Mouse (Mus musculus): ENCODE results near the gene 4833439L19Rik. TPM values are rescaled to one million over a fixed set of nuclear protein-coding genes. Genes with fewer than 3 reads are reported as not detected.

4833439L19Rik gene
- total RNA-seq, 2 experiments from 2014 or later = 23.8 to 37.3 TPM

DNA sequence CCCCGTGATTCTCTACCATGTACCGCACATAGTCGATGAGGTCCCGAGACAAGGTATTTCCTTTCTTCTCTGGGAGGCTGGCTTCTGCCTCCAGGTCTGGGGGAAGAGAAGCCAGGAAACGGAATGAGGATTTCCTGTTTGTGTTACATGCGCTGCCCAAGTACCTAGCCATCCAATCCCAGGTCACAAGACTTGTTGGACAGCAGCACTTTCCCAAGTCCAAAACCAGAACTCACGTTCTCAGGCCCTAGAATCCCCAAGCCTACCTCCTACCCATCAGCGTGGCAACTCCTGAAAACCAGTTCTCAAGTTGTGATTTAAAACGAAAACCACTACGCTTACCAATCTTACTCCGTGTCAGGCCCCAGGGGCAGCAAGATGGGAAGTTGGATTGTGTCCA lies 20.6 kb upstream of the 4833439L19Rik start:
- no peak for ATAC-seq (replicated peaks; ENCODE audit: low FRiP score, poor library complexity, severe bottlenecking)

- ATAC-seq (replicated peaks; ENCODE audit: low FRiP score, poor library complexity, severe bottlenecking) = no peak
Measured at GRCm38 (mm10) chr13:54582860-54583259, 17.6 kb upstream of the 4833439L19Rik start.

DNA sequence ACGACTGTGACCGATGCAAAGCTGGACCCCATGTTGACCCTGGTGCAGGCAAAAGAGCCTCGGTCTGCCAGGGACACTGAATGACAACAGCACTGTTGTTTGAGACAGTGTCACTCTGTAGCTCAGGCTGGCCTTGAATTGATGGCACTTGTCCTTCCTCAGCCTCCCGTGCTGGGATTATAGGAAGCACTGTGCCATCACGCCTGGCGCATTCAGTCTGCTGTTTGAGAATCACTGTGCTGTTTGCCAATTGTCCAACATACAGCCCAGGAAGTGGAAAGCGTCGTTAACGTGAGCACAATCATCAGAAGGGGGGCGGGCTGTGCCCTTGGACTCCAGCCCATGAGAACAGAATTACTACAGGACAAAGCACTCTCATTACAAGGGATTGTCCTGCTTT lies 16.9 kb upstream of the 4833439L19Rik start:
- no peak for ATAC-seq (replicated peaks; ENCODE audit: low FRiP score, poor library complexity, severe bottlenecking)

DNA sequence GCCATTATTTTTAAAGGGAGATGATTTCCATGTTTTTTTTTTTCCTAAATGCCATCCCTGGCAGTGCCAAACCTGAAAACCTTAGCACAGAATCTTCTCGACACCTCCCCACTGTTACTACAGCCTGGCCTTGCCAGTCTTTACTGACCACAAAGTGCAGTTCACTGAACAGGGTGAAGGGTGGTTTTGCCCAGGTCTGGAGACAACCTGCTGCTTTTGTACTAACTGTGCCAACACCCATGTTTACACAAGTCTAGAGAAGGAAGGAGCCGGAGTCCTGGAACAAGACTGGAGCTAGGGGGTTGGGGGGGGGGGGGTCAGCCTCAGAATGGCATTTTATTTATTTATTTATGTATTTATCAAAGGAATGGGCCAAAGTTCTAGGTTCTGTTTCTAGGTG lies 16.1 kb upstream of the 4833439L19Rik start:
- no peak for ATAC-seq (replicated peaks; ENCODE audit: low FRiP score, poor library complexity, severe bottlenecking)

GRCm38 (mm10) chr13:54577652-54578507 lies 12.6 kb upstream of the 4833439L19Rik start:
- no peak for ATAC-seq (replicated peaks; ENCODE audit: low FRiP score, poor library complexity, severe bottlenecking)

DNA sequence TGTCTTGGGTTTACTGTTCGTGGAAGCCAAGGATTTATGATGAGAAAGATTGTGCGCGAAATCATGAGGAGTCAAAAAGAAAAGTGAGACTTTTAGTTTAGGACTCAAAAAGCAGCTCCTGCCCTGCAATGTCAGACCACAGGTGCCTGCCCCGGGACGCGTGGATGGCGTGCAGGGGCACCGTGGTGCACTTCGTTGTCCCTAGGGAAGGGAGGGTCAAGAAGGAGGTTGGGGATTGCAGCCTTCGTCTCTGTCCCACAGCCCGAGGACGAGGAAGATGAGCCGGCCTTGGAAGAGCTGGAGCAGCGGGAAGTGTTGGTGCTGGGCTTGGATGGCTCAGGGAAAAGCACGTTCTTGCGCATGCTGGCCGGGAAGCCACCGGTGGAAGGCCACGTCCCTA lies 10.3 kb upstream of the 4833439L19Rik start:
- no peak for ATAC-seq (replicated peaks; ENCODE audit: low FRiP score, poor library complexity, severe bottlenecking)

GRCm38 (mm10) chr13:54574854-54575481 lies 9.7 kb upstream of the 4833439L19Rik start, which contains the start of gene Arl10:
Gene Arl10, plus strand, starts transcription at chr13:54575015.
- ATAC-seq (replicated peaks; ENCODE audit: low FRiP score, poor library complexity, severe bottlenecking) = peak; percentile 31; the same call in 1 of the 2 replicates

DNA sequence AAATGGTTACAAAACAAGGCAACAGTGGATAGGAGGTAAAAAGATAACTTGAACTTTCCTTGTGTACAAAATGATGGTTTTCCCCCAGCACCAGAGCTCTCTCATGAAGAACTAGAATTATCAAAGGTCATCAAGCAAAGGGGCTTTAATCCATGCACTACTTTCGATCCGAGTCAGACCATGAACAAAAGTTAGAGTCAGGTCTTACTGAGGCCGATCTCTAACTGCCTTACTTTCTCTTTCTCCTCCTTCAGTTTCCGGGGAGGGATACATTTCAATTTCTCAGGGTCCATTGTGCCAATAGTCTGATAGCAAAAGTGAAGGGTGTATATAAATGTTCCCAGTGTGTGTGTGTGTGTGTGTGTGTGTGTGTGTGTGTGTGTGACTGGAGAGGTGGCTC lies 7.4 kb upstream of the 4833439L19Rik start:
- no peak for ATAC-seq (replicated peaks; ENCODE audit: low FRiP score, poor library complexity, severe bottlenecking)

DNA sequence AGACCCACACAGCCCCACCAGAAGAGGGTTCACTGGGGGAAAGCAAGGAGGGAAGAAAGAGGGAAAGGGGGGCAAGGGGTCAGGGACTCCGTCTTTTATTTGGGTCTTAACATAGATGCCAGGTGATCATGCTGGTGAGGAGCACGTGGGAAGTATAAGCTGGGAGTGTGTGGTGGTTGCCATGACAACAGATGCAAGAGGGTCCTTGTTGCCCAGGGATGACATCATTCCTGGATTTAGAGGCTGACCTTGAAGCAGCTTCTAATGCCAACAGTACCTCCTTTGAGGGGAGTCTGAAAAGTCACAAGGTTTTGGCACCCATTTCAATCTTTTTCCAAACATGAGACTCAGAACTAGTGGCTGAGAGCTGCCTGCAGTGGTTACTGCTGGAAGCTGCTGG lies 6.4 kb upstream of the 4833439L19Rik start:
- no peak for ATAC-seq (replicated peaks; ENCODE audit: low FRiP score, poor library complexity, severe bottlenecking)

DNA sequence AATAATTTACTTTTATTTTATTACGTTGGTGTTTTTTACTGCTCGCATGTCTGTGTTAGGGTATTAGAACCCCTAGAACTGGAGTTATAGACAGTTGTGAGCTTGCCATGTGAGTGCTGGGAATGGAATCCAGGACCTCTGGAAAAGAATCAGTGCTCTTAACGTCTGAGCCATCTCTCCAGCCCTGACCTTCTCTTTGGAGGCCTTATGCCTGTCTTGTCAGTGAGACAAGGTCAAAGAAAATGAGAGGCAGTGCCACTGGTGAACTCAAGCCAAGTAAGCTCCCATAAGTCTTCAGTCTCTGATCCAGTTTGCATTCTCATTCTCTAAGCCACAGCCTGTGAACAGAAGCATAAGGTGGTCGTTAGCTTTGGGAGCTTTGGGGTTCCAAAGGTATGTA lies 5.5 kb upstream of the 4833439L19Rik start:
- ATAC-seq (replicated peaks; ENCODE audit: low FRiP score, poor library complexity, severe bottlenecking) = no peak

- ATAC-seq (replicated peaks; ENCODE audit: low FRiP score, poor library complexity, severe bottlenecking) = no peak
Measured at GRCm38 (mm10) chr13:54569282-54569681, 4.0 kb upstream of the 4833439L19Rik start.

DNA sequence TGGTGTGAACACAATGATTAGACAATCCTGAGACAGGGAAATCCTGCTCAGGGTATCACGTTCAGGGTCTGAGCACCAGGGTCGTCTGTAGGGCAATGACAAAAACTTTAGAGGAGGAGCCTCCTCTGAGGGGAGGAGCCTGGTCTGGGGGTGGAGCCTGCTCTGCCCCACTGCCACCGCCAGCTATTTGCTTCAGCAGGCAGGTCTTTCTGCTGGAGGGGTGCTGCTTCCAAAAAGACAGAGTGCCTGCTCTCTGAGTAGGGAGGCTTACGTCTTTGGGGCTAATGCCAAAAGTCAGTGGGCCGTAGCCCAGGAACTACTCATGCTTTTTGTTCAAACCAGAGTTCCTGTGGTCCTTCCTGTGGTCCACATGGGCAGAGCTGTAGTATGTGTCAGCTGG lies 3.1 kb upstream of the 4833439L19Rik start:
- ATAC-seq (replicated peaks; ENCODE audit: low FRiP score, poor library complexity, severe bottlenecking) = no peak

DNA sequence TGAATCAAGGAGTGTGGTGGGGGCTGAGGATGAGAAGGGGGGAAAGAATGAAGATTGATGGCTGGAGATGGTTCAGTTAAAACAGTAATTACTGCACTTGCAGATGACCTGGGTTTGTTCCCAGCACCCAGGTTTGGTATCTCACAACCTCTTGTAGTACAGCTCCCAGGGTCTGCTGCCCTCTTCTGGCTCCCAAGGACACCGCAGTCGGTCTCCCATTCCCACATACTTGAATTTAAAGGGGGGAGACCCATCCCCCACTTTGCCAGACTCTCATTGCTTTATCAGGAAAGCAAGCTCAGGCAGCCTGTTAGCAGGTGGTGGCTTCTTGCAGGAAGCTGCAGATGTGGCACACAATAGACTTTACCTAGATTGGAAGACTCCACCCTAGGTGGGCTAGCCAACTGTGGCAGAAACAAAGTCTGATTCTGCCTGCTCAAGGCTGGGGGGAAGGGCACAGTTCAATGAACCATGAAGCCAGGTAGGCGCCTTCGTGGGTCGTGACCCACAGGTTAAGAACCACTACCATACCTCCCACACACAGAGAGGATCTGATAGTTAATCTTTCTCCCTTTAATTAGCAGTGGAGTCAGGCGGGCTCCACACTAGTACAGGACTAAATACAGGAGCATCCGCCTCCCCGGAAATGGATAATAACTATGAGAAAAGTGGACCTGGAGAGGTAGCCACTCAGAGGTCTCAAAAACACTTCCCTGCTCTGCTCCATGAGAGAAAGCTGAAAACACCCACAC lies 535 bp upstream of the 4833439L19Rik start:
- ATAC-seq (replicated peaks; ENCODE audit: low FRiP score, poor library complexity, severe bottlenecking) = peak; percentile 75

GRCm38 (mm10) chr13:54564232-54565200 lies 719 bp downstream of the 4833439L19Rik start:
- ATAC-seq (replicated peaks; ENCODE audit: low FRiP score, poor library complexity, severe bottlenecking) = no peak

DNA sequence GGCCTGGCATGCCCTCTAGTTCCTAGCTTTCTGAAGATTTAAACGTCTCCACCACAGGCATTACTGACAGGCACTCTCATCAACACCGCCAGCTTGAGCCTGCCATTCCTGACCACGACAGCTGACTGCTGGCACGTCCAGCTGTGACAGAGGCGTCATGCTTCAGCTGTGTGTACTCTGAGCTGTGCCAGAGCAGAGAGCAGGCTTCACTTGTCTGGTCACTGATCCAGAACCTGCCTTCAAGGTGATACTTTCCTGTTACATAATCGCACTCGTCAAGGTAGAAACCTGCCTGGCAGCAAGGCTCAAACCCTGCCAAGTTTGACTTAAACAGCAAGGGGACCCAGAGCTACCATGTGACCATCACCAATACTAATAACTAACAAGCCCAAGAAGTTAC lies 2.7 kb downstream of the 4833439L19Rik start:
- ATAC-seq (replicated peaks; ENCODE audit: low FRiP score, poor library complexity, severe bottlenecking) = no peak

GRCm38 (mm10) chr13:54560608-54561007 lies 4.6 kb downstream of the 4833439L19Rik start:
- no peak for ATAC-seq (replicated peaks; ENCODE audit: low FRiP score, poor library complexity, severe bottlenecking)

GRCm38 (mm10) chr13:54559656-54560055 lies 5.6 kb downstream of the 4833439L19Rik start:
- no peak for ATAC-seq (replicated peaks; ENCODE audit: low FRiP score, poor library complexity, severe bottlenecking)

DNA sequence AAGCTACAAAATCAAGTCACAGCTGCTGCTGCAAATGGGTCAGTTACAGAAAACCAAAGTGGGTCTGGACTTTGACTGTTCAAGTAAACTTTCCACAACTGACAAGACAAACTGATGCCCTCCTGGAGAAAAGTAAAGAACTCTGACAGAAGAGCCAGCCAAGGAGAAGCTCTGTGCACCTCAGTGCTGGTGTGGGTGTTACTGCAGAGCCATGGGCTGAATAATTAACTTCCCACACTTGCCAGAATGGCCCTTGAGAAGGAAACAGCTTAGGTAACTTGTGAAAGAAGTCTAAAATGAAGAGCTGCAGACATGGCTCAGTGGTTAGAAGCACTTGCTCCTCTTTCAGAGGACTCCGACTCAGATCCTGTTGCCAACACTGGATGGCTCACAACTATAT lies 7.6 kb downstream of the 4833439L19Rik start:
- no peak for ATAC-seq (replicated peaks; ENCODE audit: low FRiP score, poor library complexity, severe bottlenecking)

DNA sequence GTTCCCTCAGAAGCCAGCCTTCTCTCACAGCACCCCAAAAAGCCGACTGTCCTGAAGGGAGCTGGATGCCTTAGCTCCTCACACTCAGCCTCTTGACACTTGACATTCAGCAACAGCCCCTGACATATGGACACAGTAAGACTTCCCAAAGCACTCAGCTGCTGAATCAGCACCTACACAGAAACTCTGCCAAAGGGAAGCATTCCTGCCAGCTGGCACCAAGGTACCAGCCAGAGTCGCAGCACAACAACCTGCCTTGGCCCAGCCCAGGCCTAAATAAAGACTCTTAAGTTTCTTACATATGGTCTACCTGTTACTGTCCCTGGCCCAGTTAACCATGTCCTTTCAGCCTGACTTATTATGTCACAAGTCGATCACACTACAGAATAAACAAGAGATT lies 8.4 kb downstream of the 4833439L19Rik start:
- ATAC-seq (replicated peaks; ENCODE audit: low FRiP score, poor library complexity, severe bottlenecking) = no peak

All from erythroid progenitor cell, adult 5-6 weeks (primary cell).